Mouse (Mus musculus): ENCODE results near the gene Stum. TPM values are rescaled to one million over a fixed set of nuclear protein-coding genes. Genes with fewer than 3 reads are reported as not detected.

Stum gene
- total and polyA plus RNA-seq, 3 experiments: 0.11 TPM; not detected in 2

DNA sequence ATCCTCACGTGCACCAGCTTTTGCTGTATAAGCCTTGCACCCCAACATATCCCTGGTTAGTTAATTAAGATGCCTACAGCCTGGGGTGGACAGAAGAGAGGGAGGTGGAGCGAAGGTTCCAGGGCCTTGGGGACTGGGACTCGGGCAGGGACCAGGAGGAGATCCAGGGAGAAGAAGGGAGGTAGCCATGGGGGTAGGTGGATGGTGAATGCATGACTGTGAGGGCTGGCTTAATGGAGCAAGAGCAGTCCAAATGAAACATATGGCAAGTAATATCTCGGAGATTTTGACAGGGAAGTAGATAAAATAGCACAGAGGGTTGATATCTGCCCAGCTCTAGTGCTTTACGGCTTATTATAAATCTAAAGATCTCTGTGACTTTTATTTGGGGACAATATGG lies 21.6 kb upstream of the Stum start:
- DNase-seq (ENCODE audit: low spot score) (no peak), ATAC-seq (ENCODE audit: extremely low read depth, insufficient number of reproducible peaks, low FRiP score, poor library complexity, severe bottlenecking) (no peak)
- no peaks in the 10 kb centered on the region for H3K9me3 ChIP-seq (replicated peaks)
- H3K4me1 ChIP-seq (ENCODE audit: insufficient read depth, low read depth, low read length): no peaks in the 10 kb centered on the region
- H3K4me3 ChIP-seq (ENCODE audit: low read depth, low read length): no peak overlapping the region
- no peaks in the 10 kb centered on the region for H3K36me3 ChIP-seq (replicated peaks)
- H3K27me3 ChIP-seq (ENCODE audit: insufficient read depth, low read length): peaks cover 42% of the 10 kb centered on the region
- TF ChIP-seq POLR2AphosphoS5 (IDR thresholded peaks at IDR 0.05; ENCODE audit: insufficient replicate concordance, low read depth, low read length) (no peak), CTCF (IDR thresholded peaks at IDR 0.05; ENCODE audit: low read depth, low read length) (no peak), TAL1 (conservative IDR thresholded peaks at IDR 0.05; ENCODE audit: low read depth, low read length) (no peak), GATA2 (IDR thresholded peaks at IDR 0.05; ENCODE audit: borderline replicate concordance, low read depth, low read length) (no peak), GATA1 (IDR thresholded peaks at IDR 0.05; ENCODE audit: borderline replicate concordance, low read length) (no peak)

GRCm38 (mm10) chr1:180503484-180503883 lies 20.2 kb upstream of the Stum start:
- H3K4me1 ChIP-seq (ENCODE audit: insufficient read depth, low read depth, low read length): no peaks in the 10 kb centered on the region

DNA sequence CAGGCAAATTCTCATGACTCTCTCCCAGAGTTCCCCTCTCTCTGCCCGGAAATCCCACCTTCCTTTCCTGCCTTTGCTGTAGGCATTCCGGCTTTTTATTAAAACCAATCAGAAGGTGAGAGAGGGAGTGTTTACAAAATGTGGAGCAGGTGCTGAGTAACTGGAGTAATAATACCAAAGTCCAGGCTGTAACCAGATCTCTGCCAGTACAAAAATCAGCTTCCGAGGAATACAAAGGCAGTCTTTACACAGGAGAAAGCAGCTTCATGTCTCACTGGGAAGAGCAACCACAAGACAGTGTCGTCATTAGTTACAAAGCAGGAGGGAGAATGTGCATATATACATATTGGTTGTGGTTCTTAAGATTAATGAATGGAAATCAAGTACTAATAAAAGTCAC lies 19.3 kb upstream of the Stum start:
- no peak overlapping the region for H3K4me3 ChIP-seq (ENCODE audit: low read depth, low read length)
- H3K27me3 ChIP-seq (ENCODE audit: insufficient read depth, low read length): peaks cover 38% of the 10 kb centered on the region
- H3K36me3 ChIP-seq (replicated peaks): no peaks in the 10 kb centered on the region
- DNase-seq (ENCODE audit: low spot score) (no peak), ATAC-seq (ENCODE audit: extremely low read depth, insufficient number of reproducible peaks, low FRiP score, poor library complexity, severe bottlenecking) (no peak)
- H3K9me3 ChIP-seq (replicated peaks): no peaks in the 10 kb centered on the region
- H3K4me1 ChIP-seq (ENCODE audit: insufficient read depth, low read depth, low read length): no peaks in the 10 kb centered on the region
- TF ChIP-seq GATA1 (IDR thresholded peaks at IDR 0.05; ENCODE audit: borderline replicate concordance, low read length): no peak
- no peak for TF ChIP-seq CTCF (IDR thresholded peaks at IDR 0.05; ENCODE audit: low read depth, low read length)
- TF ChIP-seq POLR2AphosphoS5 (IDR thresholded peaks at IDR 0.05; ENCODE audit: insufficient replicate concordance, low read depth, low read length): no peak
- no peak for TF ChIP-seq TAL1 (conservative IDR thresholded peaks at IDR 0.05; ENCODE audit: low read depth, low read length)
- no peak for TF ChIP-seq GATA2 (IDR thresholded peaks at IDR 0.05; ENCODE audit: borderline replicate concordance, low read depth, low read length)

More at GRCm38 (mm10) chr1:180503484-180503883, 20.2 kb upstream of the Stum start:
- Histone ChIP-seq H3K27me3 (ENCODE audit: insufficient read depth, low read length) (peaks cover 39% of the 10 kb centered on the region), H3K36me3 (replicated peaks) (no peaks in the 10 kb centered on the region), H3K4me3 (ENCODE audit: low read depth, low read length) (no peak overlapping the region), H3K9me3 (replicated peaks) (no peaks in the 10 kb centered on the region)
- no peak for DNase-seq (ENCODE audit: low spot score)
- TF ChIP-seq CTCF (IDR thresholded peaks at IDR 0.05; ENCODE audit: low read depth, low read length): no peak
- TF ChIP-seq GATA1 (IDR thresholded peaks at IDR 0.05; ENCODE audit: borderline replicate concordance, low read length): no peak
- TF ChIP-seq GATA2 (IDR thresholded peaks at IDR 0.05; ENCODE audit: borderline replicate concordance, low read depth, low read length): no peak
- TF ChIP-seq TAL1 (conservative IDR thresholded peaks at IDR 0.05; ENCODE audit: low read depth, low read length): no peak
- no peak for TF ChIP-seq POLR2AphosphoS5 (IDR thresholded peaks at IDR 0.05; ENCODE audit: insufficient replicate concordance, low read depth, low read length)
- ATAC-seq (ENCODE audit: extremely low read depth, insufficient number of reproducible peaks, low FRiP score, poor library complexity, severe bottlenecking): no peak

DNA sequence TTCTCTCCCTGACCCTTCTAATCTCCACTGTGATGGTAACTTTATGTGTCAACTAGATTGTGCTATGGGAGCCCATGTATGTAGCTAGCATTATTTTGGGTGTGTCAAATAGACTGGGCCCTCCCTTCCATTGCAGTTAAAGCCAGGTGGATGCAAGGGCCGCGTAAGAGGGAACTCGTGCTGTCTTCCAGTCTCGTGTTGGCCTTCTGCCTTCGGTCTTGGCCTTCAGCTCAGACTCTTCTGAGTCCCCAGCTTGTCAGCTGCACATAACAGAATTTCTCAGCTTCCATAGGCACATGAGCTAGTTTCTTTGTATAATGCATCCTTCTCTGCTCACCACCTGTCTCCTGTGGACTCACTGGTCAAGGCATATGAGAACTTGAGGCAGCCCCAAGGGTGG lies 17.3 kb upstream of the Stum start:
- Histone ChIP-seq H3K36me3 (replicated peaks) (no peaks in the 10 kb centered on the region), H3K4me3 (ENCODE audit: low read depth, low read length) (no peak overlapping the region), H3K9me3 (replicated peaks) (no peaks in the 10 kb centered on the region), H3K4me1 (ENCODE audit: insufficient read depth, low read depth, low read length) (no peaks in the 10 kb centered on the region), H3K27me3 (ENCODE audit: insufficient read depth, low read length) (peaks cover 35% of the 10 kb centered on the region)
- DNase-seq (ENCODE audit: low spot score) (no peak), ATAC-seq (ENCODE audit: extremely low read depth, insufficient number of reproducible peaks, low FRiP score, poor library complexity, severe bottlenecking) (no peak)
- TF ChIP-seq POLR2AphosphoS5 (IDR thresholded peaks at IDR 0.05; ENCODE audit: insufficient replicate concordance, low read depth, low read length) (no peak), GATA1 (IDR thresholded peaks at IDR 0.05; ENCODE audit: borderline replicate concordance, low read length) (no peak), CTCF (IDR thresholded peaks at IDR 0.05; ENCODE audit: low read depth, low read length) (no peak), GATA2 (IDR thresholded peaks at IDR 0.05; ENCODE audit: borderline replicate concordance, low read depth, low read length) (no peak), TAL1 (conservative IDR thresholded peaks at IDR 0.05; ENCODE audit: low read depth, low read length) (no peak)

GRCm38 (mm10) chr1:180500218-180500617 lies 16.9 kb upstream of the Stum start:
- Histone ChIP-seq H3K36me3 (replicated peaks) (no peaks in the 10 kb centered on the region), H3K27me3 (ENCODE audit: insufficient read depth, low read length) (peaks cover 34% of the 10 kb centered on the region), H3K4me1 (ENCODE audit: insufficient read depth, low read depth, low read length) (no peaks in the 10 kb centered on the region), H3K4me3 (ENCODE audit: low read depth, low read length) (no peak overlapping the region), H3K9me3 (replicated peaks) (no peaks in the 10 kb centered on the region)
- ATAC-seq (ENCODE audit: extremely low read depth, insufficient number of reproducible peaks, low FRiP score, poor library complexity, severe bottlenecking): no peak
- no peak for DNase-seq (ENCODE audit: low spot score)
- no peak for TF ChIP-seq POLR2AphosphoS5 (IDR thresholded peaks at IDR 0.05; ENCODE audit: insufficient replicate concordance, low read depth, low read length)

- Histone ChIP-seq H3K36me3 (replicated peaks) (no peaks in the 10 kb centered on the region), H3K4me1 (ENCODE audit: insufficient read depth, low read depth, low read length) (no peaks in the 10 kb centered on the region), H3K27me3 (ENCODE audit: insufficient read depth, low read length) (peaks cover 36% of the 10 kb centered on the region), H3K9me3 (replicated peaks) (no peaks in the 10 kb centered on the region), H3K4me3 (ENCODE audit: low read depth, low read length) (no peak overlapping the region)
- no peak for TF ChIP-seq GATA2 (IDR thresholded peaks at IDR 0.05; ENCODE audit: borderline replicate concordance, low read depth, low read length)
- TF ChIP-seq CTCF (IDR thresholded peaks at IDR 0.05; ENCODE audit: low read depth, low read length): no peak
- TF ChIP-seq GATA1 (IDR thresholded peaks at IDR 0.05; ENCODE audit: borderline replicate concordance, low read length): no peak
- TF ChIP-seq POLR2AphosphoS5 (IDR thresholded peaks at IDR 0.05; ENCODE audit: insufficient replicate concordance, low read depth, low read length): no peak
- no peak for TF ChIP-seq TAL1 (conservative IDR thresholded peaks at IDR 0.05; ENCODE audit: low read depth, low read length)
- ATAC-seq (ENCODE audit: extremely low read depth, insufficient number of reproducible peaks, low FRiP score, poor library complexity, severe bottlenecking): no peak
- no peak for DNase-seq (ENCODE audit: low spot score)
These were observed 16.5 kb upstream of the Stum start for GRCm38 (mm10) chr1:180499766-180500165.

DNA sequence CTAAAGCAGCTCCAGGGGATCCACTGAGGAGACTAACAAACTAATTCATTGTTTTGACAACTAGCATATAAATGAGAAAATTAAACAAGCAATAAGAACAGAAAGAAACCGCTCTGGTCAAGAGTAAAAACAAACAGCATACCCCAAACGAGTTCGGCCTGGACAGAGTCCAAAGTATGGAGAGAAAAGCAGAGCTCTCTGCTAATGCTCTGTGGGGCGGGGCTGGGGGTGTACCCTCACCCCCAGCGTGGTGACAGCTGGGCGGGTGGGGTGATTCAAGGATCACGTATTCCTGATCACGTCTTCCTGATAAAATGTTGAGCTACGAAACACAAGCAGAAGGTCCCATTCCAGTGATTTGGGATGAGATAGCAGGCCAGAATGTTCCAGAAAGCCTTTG lies 9.5 kb upstream of the Stum start:
- Histone ChIP-seq H3K36me3 (replicated peaks) (no peaks in the 10 kb centered on the region), H3K27me3 (ENCODE audit: insufficient read depth, low read length) (peaks cover 46% of the 10 kb centered on the region), H3K9me3 (replicated peaks) (no peaks in the 10 kb centered on the region), H3K4me1 (ENCODE audit: insufficient read depth, low read depth, low read length) (no peaks in the 10 kb centered on the region), H3K4me3 (ENCODE audit: low read depth, low read length) (no peak overlapping the region)
- DNase-seq (ENCODE audit: low spot score) (no peak), ATAC-seq (ENCODE audit: extremely low read depth, insufficient number of reproducible peaks, low FRiP score, poor library complexity, severe bottlenecking) (no peak)
- TF ChIP-seq GATA1 (IDR thresholded peaks at IDR 0.05; ENCODE audit: borderline replicate concordance, low read length): no peak
- no peak for TF ChIP-seq GATA2 (IDR thresholded peaks at IDR 0.05; ENCODE audit: borderline replicate concordance, low read depth, low read length)
- no peak for TF ChIP-seq CTCF (IDR thresholded peaks at IDR 0.05; ENCODE audit: low read depth, low read length)
- no peak for TF ChIP-seq TAL1 (conservative IDR thresholded peaks at IDR 0.05; ENCODE audit: low read depth, low read length)
- no peak for TF ChIP-seq POLR2AphosphoS5 (IDR thresholded peaks at IDR 0.05; ENCODE audit: insufficient replicate concordance, low read depth, low read length)
